Mouse (Mus musculus) erythroblast, adult 5-6 weeks (primary cell): ENCODE measurements around the gene Rbfox1. TPM values are rescaled to one million over a fixed set of nuclear protein-coding genes. Genes with fewer than 3 reads are reported as not detected.

Experiments used
- ATAC-seq: replicated peaks from 2 replicates; pipeline ENCODE4 v1.8.0; 2016; ENCODE audit warnings: moderate number of reproducible peaks, mild to moderate bottlenecking, moderate TSS enrichment, inconsistent platforms; ENCODE audit not compliant: poor library complexity, low FRiP score, severe bottlenecking
- total RNA-seq, 2 experiments: library from RNA; stranded (forward) in 1 of 2; stranded (reverse) in 1 of 2; fragments of 150-400 nt in 1 of 2; fragments of 200-764, 138-1000 nt in 1 of 2; gene quantifications; 2 replicates each; pipeline versions ENCODE4 v1.2.3 to v1.2.4; 2015 to 2017; ENCODE audit warnings: low replicate concordance in 2 of 2

Rbfox1 gene
- total RNA-seq, 2 experiments from 2014 or later, result not detected

DNA sequence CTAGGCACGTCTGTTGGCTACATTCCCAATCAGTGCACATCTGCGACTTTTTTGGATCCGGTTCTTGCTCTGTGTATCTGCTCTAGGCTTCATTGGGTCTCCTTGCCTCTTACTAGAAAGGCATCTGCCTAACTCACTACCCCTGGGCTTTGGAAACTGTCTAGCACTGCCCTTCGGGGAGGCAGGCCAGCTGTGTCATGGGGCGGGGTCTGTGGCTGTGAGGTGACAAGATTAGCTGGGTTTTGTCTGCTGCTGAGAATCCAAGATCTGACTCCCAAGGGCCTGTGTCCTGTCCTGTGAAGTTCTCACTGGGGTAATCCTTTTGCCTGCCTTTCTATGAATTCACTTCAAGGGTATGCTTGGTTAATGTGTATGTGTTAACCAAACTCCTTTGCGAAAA is 1155.5 kb downstream of the Rbfox1 start:
- ATAC-seq, result no peak

DNA sequence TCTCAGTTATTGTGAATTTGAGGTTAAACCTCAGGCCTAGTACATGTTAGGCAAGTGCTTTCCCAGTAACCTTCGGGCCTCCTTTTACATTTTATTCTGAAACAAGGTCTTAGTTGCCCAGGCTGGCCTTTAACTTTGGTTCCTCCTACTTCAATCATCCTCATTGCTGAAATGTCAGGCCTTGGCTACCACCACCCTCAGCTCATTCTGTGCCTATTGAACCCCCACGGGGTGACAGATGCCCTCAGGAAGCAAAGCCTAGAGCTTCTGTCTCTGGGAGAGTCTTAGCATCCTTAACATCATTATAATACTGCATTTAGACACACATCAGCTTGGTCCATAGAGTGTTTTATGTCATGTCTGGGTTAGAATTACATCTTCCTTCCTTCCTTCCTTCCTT is 1162.3 kb downstream of the Rbfox1 start:
- ATAC-seq, result no peak

- ATAC-seq, result no peak
These were observed 1164.2 kb downstream of the Rbfox1 start for GRCm38 (mm10) chr16:7049162-7049971.

DNA sequence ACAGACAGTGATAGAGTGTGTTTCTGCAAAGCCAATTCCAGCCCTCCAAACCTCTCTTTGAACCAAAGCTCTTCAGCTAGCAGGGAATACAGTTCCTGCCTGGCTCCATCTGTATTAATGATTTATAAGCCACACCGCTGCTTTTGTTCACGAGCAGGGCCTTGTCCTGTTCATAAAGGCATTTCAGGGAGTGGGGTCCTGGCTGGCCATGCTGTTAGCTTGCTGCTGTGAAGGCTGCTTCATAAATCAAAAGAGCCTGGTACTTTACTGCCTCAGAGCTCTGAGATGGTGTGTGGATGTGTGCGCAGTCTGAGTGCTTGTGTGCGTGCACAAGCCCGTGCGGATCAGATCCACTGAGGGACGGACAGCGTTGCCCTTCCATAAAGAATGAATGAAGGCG is 1165.8 kb downstream of the Rbfox1 start:
- no peak for ATAC-seq

DNA sequence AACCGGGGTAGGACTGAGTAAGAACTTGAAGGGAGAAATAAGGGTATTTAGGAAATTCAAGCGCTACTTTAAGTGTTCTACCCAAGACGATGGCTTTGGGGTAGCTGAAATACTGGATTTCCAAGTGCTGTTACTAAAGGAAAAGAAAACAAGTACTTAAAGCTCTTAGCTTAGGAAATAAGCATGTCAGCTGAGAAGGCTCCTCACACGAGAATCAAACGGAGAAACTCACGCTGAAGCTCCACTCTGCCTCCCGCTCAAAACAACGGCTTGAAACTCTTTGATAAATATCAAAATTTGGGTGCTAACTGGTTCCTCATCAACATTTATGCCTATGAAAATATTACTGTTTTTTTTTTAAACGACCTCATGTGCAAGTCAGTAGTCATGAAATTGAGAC is 1166.8 kb downstream of the Rbfox1 start:
- ATAC-seq, result no peak

GRCm38 (mm10) chr16:7052408-7052807 is 1167.3 kb downstream of the Rbfox1 start:
- no peak for ATAC-seq

DNA sequence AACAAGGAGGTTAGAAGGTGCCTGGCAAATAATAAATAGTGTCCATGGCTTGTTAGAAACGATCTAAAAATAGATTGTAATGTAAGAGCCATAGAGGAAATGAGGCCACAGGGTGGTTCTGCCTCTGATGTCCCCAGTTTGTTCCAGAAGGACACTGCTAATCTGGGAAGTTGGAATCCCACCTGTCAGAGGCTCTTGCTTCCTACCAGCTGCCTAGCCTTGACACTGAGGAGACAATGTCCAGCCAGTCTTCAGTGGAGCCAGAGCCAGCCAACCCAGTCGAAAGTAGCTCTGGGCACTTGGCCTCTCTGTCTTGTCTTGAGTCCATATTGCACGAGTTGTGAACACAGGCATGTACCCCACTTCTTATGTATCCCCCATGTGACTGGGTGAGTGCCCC is 1172.6 kb downstream of the Rbfox1 start:
- no peak for ATAC-seq

DNA sequence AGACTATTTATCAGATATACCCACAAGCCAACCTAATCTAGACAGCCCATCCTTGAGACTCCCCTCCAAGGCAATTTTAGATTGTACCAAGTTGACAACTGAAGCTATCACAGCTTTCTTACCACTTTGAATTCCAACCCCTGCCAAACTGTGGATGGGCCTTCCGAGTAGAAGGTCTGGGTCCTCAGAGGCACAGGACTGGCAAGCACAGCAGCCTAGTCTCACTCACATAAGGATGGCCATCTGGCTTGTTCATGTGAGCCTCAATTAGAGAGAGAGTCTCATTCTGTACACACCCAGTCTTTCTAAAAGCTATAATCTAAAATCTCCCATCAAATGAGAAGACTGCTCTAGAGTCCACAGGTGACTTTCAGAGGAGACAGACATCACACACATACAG is 1173.4 kb downstream of the Rbfox1 start:
- ATAC-seq, result no peak

DNA sequence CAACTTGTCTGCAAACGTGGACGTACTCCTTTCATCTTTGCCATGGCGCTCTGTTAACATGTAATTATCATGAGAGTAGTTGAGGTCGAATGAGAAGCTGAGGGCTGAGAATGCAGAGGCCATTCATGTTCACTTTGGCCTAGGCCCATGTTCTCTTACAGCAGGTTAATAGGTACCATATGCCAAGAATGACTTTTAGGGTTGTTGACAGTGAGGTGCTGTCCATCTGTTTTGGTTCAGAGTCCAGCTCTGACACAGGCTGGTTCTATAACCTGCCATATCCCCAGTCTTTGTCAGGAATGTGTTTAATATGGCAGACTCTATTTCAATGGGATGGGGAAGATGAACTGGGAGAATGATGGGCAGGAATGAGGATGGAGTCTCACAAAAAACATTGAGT is 1174.4 kb downstream of the Rbfox1 start:
- ATAC-seq, result no peak

GRCm38 (mm10) chr16:7060864-7061263 is 1175.7 kb downstream of the Rbfox1 start:
- no peak for ATAC-seq

DNA sequence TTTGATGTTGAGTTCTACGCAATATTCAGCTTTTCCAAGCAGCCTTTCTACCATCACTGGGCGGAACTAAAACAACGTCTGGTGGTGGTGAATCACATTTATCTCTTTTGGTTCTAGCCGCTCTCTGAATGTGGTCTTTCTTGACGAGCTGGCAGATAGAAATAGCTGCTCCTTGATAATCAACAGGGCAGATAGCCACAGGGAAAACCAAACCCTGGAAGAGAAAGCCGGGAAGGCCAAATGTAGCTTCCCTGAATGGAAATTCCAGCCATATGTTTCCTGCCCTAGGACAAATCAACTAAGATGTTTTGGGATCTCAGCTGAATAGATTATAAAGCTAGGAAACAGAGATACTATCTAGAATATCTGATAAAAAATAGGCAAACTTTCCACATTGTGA is 1177.4 kb downstream of the Rbfox1 start:
- no peak for ATAC-seq

- ATAC-seq, result no peak
These were observed 1182.0 kb downstream of the Rbfox1 start for GRCm38 (mm10) chr16:7067109-7067508.

GRCm38 (mm10) chr16:7069599-7069998 is 1184.4 kb downstream of the Rbfox1 start:
- no peak for ATAC-seq

GRCm38 (mm10) chr16:7074786-7075185 is 1189.6 kb downstream of the Rbfox1 start:
- no peak for ATAC-seq

DNA sequence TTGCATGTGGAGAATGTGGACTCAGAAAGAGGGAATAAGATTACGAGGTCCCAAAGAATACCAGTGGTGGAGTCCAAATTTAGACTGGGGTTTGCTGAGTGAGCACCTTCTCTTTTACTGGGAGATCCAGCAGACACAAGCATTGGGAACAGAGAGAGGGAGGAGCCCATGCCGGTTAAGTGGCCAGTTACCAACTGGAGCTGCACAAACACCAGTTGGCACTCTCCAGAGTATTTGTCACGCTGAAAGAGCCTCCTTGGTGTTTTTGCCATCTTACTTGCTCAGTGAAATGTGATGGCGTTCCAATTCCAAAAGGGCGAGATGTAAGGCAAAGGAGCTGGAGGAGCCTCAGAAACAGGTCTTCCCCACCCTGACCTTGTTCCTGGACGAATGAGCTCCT is 1190.6 kb downstream of the Rbfox1 start:
- ATAC-seq, result no peak

GRCm38 (mm10) chr16:7076305-7076704 is 1191.2 kb downstream of the Rbfox1 start:
- no peak for ATAC-seq

DNA sequence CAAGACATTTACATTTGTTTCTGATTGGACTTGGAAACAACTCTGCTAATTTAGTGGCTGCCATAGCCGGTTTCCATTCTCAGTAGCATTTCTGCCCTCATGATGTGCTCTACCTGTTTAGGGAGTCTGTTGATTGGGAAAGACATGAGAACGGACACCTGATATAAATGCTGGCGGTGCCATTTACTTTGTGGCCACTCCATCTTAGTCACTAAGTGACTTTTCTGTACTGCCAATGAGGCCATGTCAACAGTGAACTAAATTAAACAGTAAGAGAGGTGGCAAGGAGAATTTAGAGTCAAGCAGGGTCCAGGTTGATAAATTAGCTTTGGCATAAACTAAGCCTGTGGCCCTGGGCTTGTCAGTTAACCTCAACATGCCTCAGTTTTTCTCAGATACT is 1191.6 kb downstream of the Rbfox1 start:
- ATAC-seq, result no peak

DNA sequence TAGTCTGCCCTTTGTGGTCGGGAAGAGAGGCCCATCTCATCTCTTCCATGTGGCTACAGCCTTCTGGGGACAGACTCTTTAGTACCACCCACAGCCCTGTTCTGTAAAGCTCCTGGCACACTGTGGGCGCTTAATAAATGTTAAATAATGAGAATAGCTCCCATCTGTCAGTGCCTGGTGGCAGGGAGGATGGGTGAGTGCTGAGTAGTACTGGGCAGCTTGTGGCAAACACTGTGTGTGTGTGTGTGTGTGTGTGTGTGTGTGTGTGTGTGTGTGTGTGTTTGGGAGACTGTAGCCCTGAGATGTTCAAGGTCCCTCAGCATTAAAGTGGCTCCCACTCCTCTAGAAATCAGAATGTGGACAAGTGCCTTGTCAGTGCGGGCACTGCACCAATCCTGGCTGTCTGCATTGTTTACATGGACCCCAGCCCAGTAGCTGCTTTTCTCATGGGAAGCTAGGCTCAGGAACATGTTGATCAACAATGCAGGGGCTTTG is 1196.0 kb downstream of the Rbfox1 start:
- no peak for ATAC-seq

DNA sequence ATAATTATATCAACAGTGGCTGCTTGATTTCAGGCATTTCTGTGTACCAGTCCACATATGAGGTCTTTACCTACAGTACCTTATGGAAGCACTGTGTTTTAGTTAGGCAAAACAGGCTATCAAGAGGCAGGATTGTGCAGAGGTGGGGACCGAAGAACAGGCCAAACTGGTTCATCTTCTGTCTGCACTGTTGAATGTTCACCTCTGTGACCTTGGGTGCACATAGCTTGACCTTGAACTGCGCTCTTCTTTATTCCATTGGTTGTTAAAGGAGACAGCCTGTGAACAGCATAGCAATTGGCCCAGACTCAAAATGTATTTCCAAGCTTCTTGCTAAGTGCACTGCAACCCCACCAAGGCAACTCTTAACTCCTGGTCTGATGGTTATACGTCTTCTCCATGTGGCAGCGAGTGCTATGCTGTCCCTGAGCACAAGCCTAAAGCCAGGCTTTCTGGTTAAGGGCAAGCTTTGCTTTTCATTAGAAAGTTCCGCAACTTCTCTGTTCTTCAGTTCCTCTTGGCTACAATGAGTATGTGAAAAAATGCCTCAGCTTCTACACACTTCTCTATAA is 1196.6 kb downstream of the Rbfox1 start:
- no peak for ATAC-seq

- no peak for ATAC-seq
These were observed 1198.8 kb downstream of the Rbfox1 start for GRCm38 (mm10) chr16:7083937-7084336.

DNA sequence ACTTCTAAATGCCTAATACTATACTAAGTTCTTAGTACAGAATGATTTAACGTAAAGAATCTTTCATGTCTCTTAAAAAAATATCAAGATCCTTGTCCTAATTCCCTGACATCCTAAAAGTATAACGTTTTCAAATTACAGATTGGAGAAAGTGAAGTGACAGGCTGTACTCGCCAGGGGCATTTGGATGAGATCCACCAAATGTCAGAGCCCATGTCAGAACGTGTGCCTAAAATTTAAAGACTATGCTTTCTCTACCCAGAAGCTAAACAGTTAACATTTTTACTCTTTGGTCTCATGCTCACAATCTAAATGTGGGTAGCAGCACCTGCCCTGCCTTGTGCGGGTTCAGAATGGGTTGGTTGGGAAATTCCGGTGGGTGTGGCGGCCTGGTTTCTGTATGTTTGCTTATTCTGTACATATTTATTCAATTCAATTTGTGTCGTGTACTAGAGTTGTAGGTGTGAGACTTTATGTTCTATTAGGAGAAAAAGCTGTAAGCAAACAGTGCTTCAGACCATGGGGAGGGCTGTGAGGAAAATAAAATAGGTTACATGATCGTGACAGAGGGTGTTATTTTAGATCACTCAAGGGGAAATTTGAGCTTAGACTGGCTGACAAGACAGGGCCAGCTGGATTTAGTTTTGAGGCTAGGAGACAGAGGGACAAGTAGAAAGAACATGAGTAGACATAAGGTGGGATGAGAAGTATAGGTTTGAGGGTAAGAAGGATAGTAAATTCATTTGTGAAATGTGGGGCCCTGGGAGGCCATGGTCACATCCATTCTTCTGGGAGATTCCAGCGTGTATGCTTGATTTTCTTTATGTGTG is 1203.7 kb downstream of the Rbfox1 start:
- no peak for ATAC-seq
